Mouse (Mus musculus): ENCODE measurements at regions not wholly inside any gene's neighbourhood (a gene's known extent, or its start where the extent isn't known, plus 50 kb on each side); places are given as distances from the start of the nearest gene placed in this dataset.

GRCm38 (mm10) chr9:26461081-26461480, 272.4 kb upstream of the B3gat1 start:
- Histone ChIP-seq H3K36me3 (ENCODE audit: control insufficient read depth, insufficient read depth) (no peaks in the 10 kb centered on the region), H3K4me3 (ENCODE audit: insufficient read depth, poor library complexity, severe bottlenecking) (no peak overlapping the region), H3K79me3 (ENCODE audit: low read depth) (no peaks in the 10 kb centered on the region), H3K79me2 (ENCODE audit: control insufficient read depth, insufficient read depth) (no peaks in the 10 kb centered on the region), H3K27me3 (ENCODE audit: control insufficient read depth, insufficient read depth, insufficient read length) (no peaks in the 10 kb centered on the region), H3ac (ENCODE audit: control insufficient read depth, insufficient read length, low read depth) (no peak overlapping the region)
- no peak for TF ChIP-seq MYOD1 (IDR thresholded peaks at IDR 0.05; ENCODE audit: control insufficient read depth, insufficient read length, low read depth)
- TF ChIP-seq FOSL1 (IDR thresholded peaks at IDR 0.05; ENCODE audit: insufficient read depth, low read length, poor library complexity, severe bottlenecking), result no peak
- no peak for TF ChIP-seq MAX (IDR thresholded peaks at IDR 0.05)
- no peak for TF ChIP-seq USF1 (IDR thresholded peaks at IDR 0.05; ENCODE audit: low read depth)
- TF ChIP-seq CEBPB (IDR thresholded peaks at IDR 0.05; ENCODE audit: low read depth), result no peak
- no peak for TF ChIP-seq CTCF (IDR thresholded peaks at IDR 0.05; ENCODE audit: control insufficient read depth, insufficient read depth, insufficient read length)
- TF ChIP-seq MYOG (IDR thresholded peaks at IDR 0.05; ENCODE audit: control insufficient read depth, extremely low read depth, insufficient read length), result no peak

GRCm38 (mm10) chr9:26470694-26471392, 262.7 kb upstream of the B3gat1 start:
- Histone ChIP-seq H3K79me3 (ENCODE audit: low read depth) (no peaks in the 10 kb centered on the region), H3K27me3 (ENCODE audit: control insufficient read depth, insufficient read depth, insufficient read length) (no peaks in the 10 kb centered on the region), H3ac (ENCODE audit: control insufficient read depth, insufficient read length, low read depth) (no peak overlapping the region), H3K4me3 (ENCODE audit: insufficient read depth, poor library complexity, severe bottlenecking) (no peak overlapping the region), H3K36me3 (ENCODE audit: control insufficient read depth, insufficient read depth) (no peaks in the 10 kb centered on the region), H3K79me2 (ENCODE audit: control insufficient read depth, insufficient read depth) (no peaks in the 10 kb centered on the region)
- TF ChIP-seq CEBPB (IDR thresholded peaks at IDR 0.05; ENCODE audit: low read depth) (no peak), CTCF (IDR thresholded peaks at IDR 0.05; ENCODE audit: control insufficient read depth, insufficient read depth, insufficient read length) (no peak)

- Histone ChIP-seq H3K79me3 (ENCODE audit: low read depth) (no peaks in the 10 kb centered on the region), H3K79me2 (ENCODE audit: control insufficient read depth, insufficient read depth) (no peaks in the 10 kb centered on the region), H3K27me3 (ENCODE audit: control insufficient read depth, insufficient read depth, insufficient read length) (no peaks in the 10 kb centered on the region), H3K4me3 (ENCODE audit: insufficient read depth, poor library complexity, severe bottlenecking) (no peak overlapping the region), H3ac (ENCODE audit: control insufficient read depth, insufficient read length, low read depth) (no peak overlapping the region), H3K36me3 (ENCODE audit: control insufficient read depth, insufficient read depth) (no peaks in the 10 kb centered on the region)
- no peak for TF ChIP-seq CEBPB (IDR thresholded peaks at IDR 0.05; ENCODE audit: low read depth)
- TF ChIP-seq MYOG (IDR thresholded peaks at IDR 0.05; ENCODE audit: control insufficient read depth, extremely low read depth, insufficient read length), result no peak
- TF ChIP-seq MYOD1 (IDR thresholded peaks at IDR 0.05; ENCODE audit: control insufficient read depth, insufficient read length, low read depth), result no peak
- TF ChIP-seq USF1 (IDR thresholded peaks at IDR 0.05; ENCODE audit: low read depth), result no peak
- TF ChIP-seq CTCF (IDR thresholded peaks at IDR 0.05; ENCODE audit: control insufficient read depth, insufficient read depth, insufficient read length), result no peak
- no peak for TF ChIP-seq FOSL1 (IDR thresholded peaks at IDR 0.05; ENCODE audit: insufficient read depth, low read length, poor library complexity, severe bottlenecking)
- no peak for TF ChIP-seq MAX (IDR thresholded peaks at IDR 0.05)
These were observed 257.2 kb upstream of the B3gat1 start for GRCm38 (mm10) chr9:26476341-26476740.

- no peaks in the 10 kb centered on the region for H3K36me3 ChIP-seq (ENCODE audit: control insufficient read depth, insufficient read depth)
- TF ChIP-seq USF1 (IDR thresholded peaks at IDR 0.05; ENCODE audit: low read depth) (no peak), MYOD1 (IDR thresholded peaks at IDR 0.05; ENCODE audit: control insufficient read depth, insufficient read length, low read depth) (no peak), CEBPB (IDR thresholded peaks at IDR 0.05; ENCODE audit: low read depth) (no peak)
- H3K79me3 ChIP-seq (ENCODE audit: low read depth), result no peaks in the 10 kb centered on the region
- no peaks in the 10 kb centered on the region for H3K27me3 ChIP-seq (ENCODE audit: control insufficient read depth, insufficient read depth, insufficient read length)
- H3ac ChIP-seq (ENCODE audit: control insufficient read depth, insufficient read length, low read depth), result no peak overlapping the region
- no peaks in the 10 kb centered on the region for H3K79me2 ChIP-seq (ENCODE audit: control insufficient read depth, insufficient read depth)
- H3K4me3 ChIP-seq (ENCODE audit: insufficient read depth, poor library complexity, severe bottlenecking), result no peak overlapping the region
These were observed 252.6 kb upstream of the B3gat1 start for GRCm38 (mm10) chr9:26480881-26481280.

- H3K27me3 ChIP-seq (ENCODE audit: control insufficient read depth, insufficient read depth, insufficient read length), result no peaks in the 10 kb centered on the region
- H3ac ChIP-seq (ENCODE audit: control insufficient read depth, insufficient read length, low read depth), result no peak overlapping the region
- H3K79me3 ChIP-seq (ENCODE audit: low read depth), result no peaks in the 10 kb centered on the region
- no peaks in the 10 kb centered on the region for H3K36me3 ChIP-seq (ENCODE audit: control insufficient read depth, insufficient read depth)
- H3K79me2 ChIP-seq (ENCODE audit: control insufficient read depth, insufficient read depth), result no peaks in the 10 kb centered on the region
- H3K4me3 ChIP-seq (ENCODE audit: insufficient read depth, poor library complexity, severe bottlenecking), result no peak overlapping the region
- TF ChIP-seq USF1 (IDR thresholded peaks at IDR 0.05; ENCODE audit: low read depth) (no peak), MYOG (IDR thresholded peaks at IDR 0.05; ENCODE audit: control insufficient read depth, extremely low read depth, insufficient read length) (no peak), CEBPB (IDR thresholded peaks at IDR 0.05; ENCODE audit: low read depth) (peak; percentile 65), MYOD1 (IDR thresholded peaks at IDR 0.05; ENCODE audit: control insufficient read depth, insufficient read length, low read depth) (no peak), CTCF (IDR thresholded peaks at IDR 0.05; ENCODE audit: control insufficient read depth, insufficient read depth, insufficient read length) (no peak)
These were observed 251.6 kb upstream of the B3gat1 start for GRCm38 (mm10) chr9:26481890-26482289.

- Histone ChIP-seq H3K36me3 (ENCODE audit: control insufficient read depth, insufficient read depth) (no peaks in the 10 kb centered on the region), H3K4me3 (ENCODE audit: insufficient read depth, poor library complexity, severe bottlenecking) (no peak overlapping the region), H3K79me3 (ENCODE audit: low read depth) (no peaks in the 10 kb centered on the region), H3ac (ENCODE audit: control insufficient read depth, insufficient read length, low read depth) (no peak overlapping the region), H3K79me2 (ENCODE audit: control insufficient read depth, insufficient read depth) (no peaks in the 10 kb centered on the region), H3K27me3 (ENCODE audit: control insufficient read depth, insufficient read depth, insufficient read length) (no peaks in the 10 kb centered on the region)
- TF ChIP-seq MAX (IDR thresholded peaks at IDR 0.05), result no peak
- TF ChIP-seq USF1 (IDR thresholded peaks at IDR 0.05; ENCODE audit: low read depth), result no peak
- no peak for TF ChIP-seq FOSL1 (IDR thresholded peaks at IDR 0.05; ENCODE audit: insufficient read depth, low read length, poor library complexity, severe bottlenecking)
- TF ChIP-seq CEBPB (IDR thresholded peaks at IDR 0.05; ENCODE audit: low read depth), result no peak
- no peak for TF ChIP-seq CTCF (IDR thresholded peaks at IDR 0.05; ENCODE audit: control insufficient read depth, insufficient read depth, insufficient read length)
- TF ChIP-seq MYOG (IDR thresholded peaks at IDR 0.05; ENCODE audit: control insufficient read depth, extremely low read depth, insufficient read length), result no peak
- no peak for TF ChIP-seq MYOD1 (IDR thresholded peaks at IDR 0.05; ENCODE audit: control insufficient read depth, insufficient read length, low read depth)
These were observed 239.8 kb upstream of the B3gat1 start for GRCm38 (mm10) chr9:26493740-26494139.

All from C2C12 (cell line).